Mouse (Mus musculus) layer of hippocampus, adult 2 months (tissue): ENCODE results near the gene Fgd1. TPM values are rescaled to one million over a fixed set of nuclear protein-coding genes. Genes with fewer than 3 reads are reported as not detected.

Experiments used
- DNase-seq, 2 experiments: peaks; one replicate each; pipeline ENCODE4 v3.0.0; 2022; ENCODE audit warnings: low spot score in 2 of 2
- H3K27ac ChIP-seq: fragments of 200-600 bp; 2 replicates; pipeline ENCODE4 v1.8.1; 2022
- H3K4me3 ChIP-seq: fragments of 200-600 bp; 2 replicates; pipeline ENCODE4 v1.8.1; 2022; ENCODE audit warnings: mild to moderate bottlenecking
- CTCF ChIP-seq: fragments of 200-600 bp; conservative IDR thresholded peaks from 2 replicates; pipeline ENCODE4 v1.8.1; 2022; ENCODE audit warnings: antibody characterized with exemption, mild to moderate bottlenecking, moderate library complexity
- long read RNA-seq, 2 experiments: library from polyadenylated mRNA; stranded (forward); transcript quantifications; one replicate each; pipeline ENCODE4 v2.0.0; 2021; ENCODE audit warnings: borderline mapping rate in 2 of 2
- total RNA-seq, 2 experiments: library from RNA; stranded (reverse); gene quantifications; 2 replicates each; pipeline ENCODE4 v1.2.3; 2021

The Fgd1 gene
- total RNA-seq, result 10 to 100 TPM; 20.0 to 20.9 TPM
- long read RNA-seq, experiment 1, full-length matches to known transcripts, result 11 of 15 reads
- long read RNA-seq, experiment 1, partial matches to known transcripts, result 2 of 15 reads
- long read RNA-seq, experiment 1, other reads (novel, unspliced or antisense), result 2 of 15 reads
- long read RNA-seq, experiment 2, full-length matches to known transcripts, result 5 of 11 reads
- long read RNA-seq, experiment 2, partial matches to known transcripts, result 0 of 11 reads
- long read RNA-seq, experiment 2, other reads (novel, unspliced or antisense), result 6 of 11 reads

DNA sequence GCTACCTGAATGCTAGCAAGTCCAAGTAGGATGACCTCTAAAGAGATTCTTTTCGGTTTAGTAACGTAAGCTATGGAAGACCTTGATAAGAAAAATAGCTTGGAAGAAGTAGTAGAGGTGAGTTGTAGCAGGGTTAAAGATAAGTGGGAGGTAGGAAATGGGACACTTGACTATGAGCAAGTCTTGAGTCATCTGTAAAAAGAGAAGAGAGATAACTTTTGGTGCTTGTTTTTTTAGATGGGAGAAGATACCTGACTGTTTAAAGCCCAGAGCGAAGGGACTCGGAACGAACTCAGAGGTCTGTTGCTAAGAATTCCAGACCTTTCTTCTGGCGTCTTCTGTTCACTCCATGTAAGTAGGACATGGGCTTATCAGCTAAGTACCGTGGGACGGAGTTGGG, at the start of gene Fgd1:
Fgd1 (plus strand) TSS at position 301 of the 400 bp plus-strand sequence.
- no peak for TF ChIP-seq CTCF
- Histone ChIP-seq H3K4me3 (peak within 1 kb of the TSS; percentile 66), H3K27ac (peak within 1 kb of the TSS; percentile 90)
- DNase-seq, result no peak

DNA sequence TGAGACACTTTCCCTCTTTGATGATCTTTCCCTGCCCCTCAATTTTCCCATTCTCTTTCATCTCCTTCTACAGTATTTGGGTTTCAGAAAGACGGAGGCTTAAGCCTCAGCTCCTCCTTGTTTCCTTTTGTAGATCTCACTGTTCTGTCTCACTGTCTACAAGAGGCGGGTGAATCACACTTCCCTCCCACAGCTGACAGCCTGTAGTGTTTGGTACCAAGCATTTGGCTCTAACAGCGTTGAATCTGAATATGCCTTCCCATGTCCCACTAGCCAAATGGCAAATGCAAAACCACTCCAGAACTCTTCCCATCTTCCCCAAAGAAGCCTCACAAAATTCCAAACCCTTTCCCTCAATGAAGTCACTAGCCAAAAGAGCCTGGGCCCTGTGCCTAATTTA, 49.2 kb upstream of the Fgd1 start:
- peak; percentile 27 to 59 for DNase-seq
- no peak overlapping the region for H3K4me3 ChIP-seq
- no peak for TF ChIP-seq CTCF
- peak overlapping the region; percentile 36; the same call in 1 of the 2 replicates for H3K27ac ChIP-seq

DNA sequence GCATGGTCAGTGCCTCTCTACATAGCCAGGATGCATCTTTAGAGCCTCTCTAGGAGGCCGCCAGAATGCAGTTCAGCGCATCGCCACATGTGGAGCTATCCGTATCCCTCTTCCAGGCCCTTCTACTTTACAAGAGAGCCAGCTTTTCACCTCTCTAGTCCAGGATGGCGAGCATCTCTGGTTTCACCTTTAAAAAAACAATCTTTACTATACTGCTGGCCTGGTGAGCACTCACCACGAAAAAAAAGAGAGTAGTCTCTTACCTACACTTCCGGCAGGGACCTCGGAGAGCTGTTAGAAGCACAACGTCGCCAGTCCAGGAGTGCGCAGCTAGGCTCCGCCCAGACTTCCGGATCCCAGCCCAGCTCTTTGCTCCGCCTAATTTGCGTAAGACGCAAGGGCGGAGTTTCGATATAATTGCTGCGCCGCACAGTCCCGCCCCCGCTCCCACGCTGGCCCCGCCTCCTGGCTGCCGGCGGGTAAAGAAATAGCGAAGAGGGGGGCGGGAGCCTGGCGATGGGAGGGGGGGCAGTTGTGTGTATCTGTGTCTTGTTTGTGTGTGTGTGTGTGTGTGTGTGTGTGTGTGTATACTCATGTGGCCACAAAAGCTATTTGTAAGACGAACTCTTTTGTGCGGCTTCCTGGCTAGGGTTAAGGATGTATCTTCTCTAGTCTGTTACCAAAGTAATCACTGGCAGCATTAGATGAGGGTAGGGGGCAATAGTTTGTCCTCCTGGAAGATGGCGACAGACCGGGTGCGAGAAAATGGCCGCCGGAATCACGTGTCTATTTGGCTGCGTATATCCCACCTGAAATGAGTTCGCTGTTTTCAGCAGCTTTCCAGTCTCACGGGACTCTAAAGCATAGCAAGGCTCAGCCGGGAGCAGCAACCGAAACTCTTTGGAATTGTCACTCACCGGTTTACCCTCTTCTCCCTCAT, 28.7 kb upstream of the Fgd1 start, which contains the start of gene Gnl3l:
Gnl3l (minus strand) TSS at position 385 of the 940 bp plus-strand sequence.
- H3K27ac ChIP-seq, result peak within 1 kb of the TSS; percentile 86
- DNase-seq, result peak; percentile 82 to 88
- H3K4me3 ChIP-seq, result peak within 1 kb of the TSS; percentile 70
- TF ChIP-seq CTCF, result peak; percentile 86

DNA sequence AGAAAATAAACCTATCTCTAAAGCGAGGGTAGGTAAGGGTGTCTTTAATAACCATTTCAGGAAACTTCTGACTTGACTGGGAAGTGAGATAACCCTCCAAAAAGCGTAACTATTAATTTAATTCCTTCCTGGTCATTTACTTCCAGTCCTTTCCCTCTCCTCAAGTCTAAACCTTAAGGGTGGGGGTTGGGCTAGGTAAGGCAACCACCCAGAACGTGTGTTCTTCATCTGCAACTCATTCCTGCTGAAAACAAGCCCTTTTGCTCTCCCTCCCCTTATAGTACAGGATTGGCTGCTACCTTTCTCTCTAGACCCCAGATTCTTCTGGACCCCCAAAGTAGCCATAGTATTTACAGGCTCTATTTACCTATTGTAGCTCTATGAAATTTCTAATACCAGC, 28.1 kb upstream of the Fgd1 start:
- DNase-seq, result no peak
- peak overlapping the region; percentile 86 for H3K27ac ChIP-seq
- H3K4me3 ChIP-seq, result peak overlapping the region; percentile 70
- TF ChIP-seq CTCF, result no peak

DNA sequence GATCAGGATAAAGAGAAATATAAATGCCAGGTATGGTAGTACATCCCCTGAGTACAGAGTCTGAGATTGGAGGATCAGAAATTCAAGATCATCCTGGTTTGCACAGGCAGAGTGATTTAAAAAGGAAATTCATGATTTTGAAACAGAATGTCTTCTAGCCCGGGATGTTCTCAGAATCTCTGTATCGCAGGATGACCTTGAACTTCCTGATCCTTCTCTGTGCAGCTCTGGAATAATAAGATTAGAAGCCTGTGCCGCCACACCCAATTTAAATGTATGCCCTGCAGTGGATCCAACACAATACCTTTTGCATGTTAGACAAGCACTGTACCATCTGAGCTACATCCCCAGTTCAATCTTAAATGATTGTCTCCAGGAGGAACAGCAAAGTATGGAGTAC, 27.2 kb upstream of the Fgd1 start:
- Histone ChIP-seq H3K27ac (no peak overlapping the region), H3K4me3 (no peak overlapping the region)
- no peak for TF ChIP-seq CTCF
- DNase-seq, result no peak

DNA sequence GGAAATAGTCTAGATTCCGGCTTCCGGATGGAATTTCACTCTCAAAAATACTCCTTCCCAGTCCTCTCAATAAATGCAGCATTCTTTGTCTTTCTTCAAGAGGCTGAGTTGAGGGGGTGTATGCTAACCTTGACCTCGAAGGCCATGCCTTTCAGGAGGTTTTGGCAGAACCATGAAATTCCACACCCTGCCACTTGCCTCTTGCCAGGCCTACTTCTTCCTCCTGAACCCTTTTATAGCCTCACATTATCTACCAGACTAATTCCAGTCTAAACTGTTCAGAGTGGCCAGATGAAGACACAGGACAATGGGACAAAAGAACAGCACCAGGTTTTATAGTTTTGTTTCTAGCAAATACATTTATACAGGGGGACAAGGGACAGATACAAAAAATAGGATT, 14.6 kb upstream of the Fgd1 start:
- Histone ChIP-seq H3K27ac (no peak overlapping the region), H3K4me3 (no peak overlapping the region)
- no peak for DNase-seq
- TF ChIP-seq CTCF, result no peak

DNA sequence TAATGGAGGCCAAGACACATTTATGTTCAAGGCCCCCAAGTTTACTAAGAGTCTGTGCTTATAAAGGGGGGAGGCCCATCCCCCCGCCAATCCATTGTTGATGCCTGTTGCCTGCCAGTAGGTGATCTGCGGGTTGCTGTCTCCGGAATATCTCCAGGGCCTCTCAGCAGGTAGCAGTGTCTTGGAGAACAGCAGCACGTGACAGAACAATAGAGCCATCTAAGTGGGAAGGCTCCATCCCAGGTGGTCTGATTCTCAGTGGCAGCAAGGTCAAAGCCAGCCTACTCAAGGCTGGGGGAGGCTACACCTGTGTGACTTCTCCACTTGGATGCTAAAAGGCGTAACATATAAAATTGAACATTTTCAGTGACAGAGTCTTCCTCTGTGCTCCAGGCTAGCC, 4.7 kb upstream of the Fgd1 start:
- DNase-seq, result no peak
- Histone ChIP-seq H3K27ac (no peak overlapping the region), H3K4me3 (no peak overlapping the region)
- TF ChIP-seq CTCF, result no peak

DNA sequence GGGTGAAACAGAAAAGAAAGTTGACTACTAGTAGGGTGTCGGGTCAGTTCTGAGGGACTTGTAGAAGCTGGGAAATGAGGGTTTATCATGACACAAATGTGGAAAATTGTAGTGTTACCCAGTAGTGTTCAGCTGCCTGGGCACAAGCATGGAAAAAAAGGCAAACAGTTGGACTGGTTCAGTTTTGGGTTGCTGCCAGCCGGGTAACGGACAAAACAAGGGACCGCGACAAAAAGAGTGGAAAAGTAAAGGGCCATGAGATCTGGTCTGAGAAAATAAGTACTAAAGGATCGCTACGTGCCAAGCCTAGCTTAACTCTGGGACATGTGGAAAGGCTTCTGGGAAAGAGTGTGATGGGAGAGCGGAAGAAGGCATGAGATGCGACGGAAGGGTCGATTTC, 371 bp downstream of the Fgd1 start:
- no peak for TF ChIP-seq CTCF
- DNase-seq, result no peak
- H3K27ac ChIP-seq, result peak overlapping the region; percentile 90
- H3K4me3 ChIP-seq, result peak overlapping the region; percentile 66

DNA sequence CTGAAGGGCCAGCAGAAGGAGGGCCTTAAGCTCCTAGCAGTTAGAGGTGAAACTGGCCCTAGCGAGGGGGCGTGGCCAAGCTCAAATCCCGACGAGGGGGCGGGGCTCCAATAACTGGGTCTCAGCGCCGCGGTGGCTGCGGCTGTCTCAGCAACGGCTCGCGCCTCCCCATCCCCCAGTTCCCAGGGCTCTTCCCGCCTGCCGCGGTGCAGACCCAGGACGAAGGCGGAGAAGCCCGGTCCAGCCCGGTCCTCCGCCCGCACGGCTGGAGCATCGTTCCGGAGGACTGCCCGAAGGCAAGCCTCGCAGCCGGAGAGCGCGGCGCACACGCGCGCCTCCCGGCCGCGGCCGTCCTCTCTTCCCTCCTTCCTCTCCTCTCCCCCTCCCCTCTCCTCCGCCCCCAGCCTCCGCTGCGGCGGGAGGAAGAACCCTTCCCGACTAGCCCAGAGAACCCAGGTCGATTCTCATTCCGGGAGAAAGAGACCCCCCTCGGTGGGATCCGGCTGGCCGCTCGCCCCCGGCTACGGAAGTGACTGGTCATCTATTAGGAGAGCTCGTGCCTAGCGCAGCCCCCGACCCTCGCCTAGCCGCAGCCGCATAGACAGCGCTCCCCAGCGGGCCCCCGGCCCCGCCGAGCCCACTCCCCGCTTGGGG, 954 bp downstream of the Fgd1 start:
- no peak for TF ChIP-seq CTCF
- H3K27ac ChIP-seq, result peak overlapping the region; percentile 90
- peak overlapping the region; percentile 66 for H3K4me3 ChIP-seq
- DNase-seq, result peak; percentile 69

DNA sequence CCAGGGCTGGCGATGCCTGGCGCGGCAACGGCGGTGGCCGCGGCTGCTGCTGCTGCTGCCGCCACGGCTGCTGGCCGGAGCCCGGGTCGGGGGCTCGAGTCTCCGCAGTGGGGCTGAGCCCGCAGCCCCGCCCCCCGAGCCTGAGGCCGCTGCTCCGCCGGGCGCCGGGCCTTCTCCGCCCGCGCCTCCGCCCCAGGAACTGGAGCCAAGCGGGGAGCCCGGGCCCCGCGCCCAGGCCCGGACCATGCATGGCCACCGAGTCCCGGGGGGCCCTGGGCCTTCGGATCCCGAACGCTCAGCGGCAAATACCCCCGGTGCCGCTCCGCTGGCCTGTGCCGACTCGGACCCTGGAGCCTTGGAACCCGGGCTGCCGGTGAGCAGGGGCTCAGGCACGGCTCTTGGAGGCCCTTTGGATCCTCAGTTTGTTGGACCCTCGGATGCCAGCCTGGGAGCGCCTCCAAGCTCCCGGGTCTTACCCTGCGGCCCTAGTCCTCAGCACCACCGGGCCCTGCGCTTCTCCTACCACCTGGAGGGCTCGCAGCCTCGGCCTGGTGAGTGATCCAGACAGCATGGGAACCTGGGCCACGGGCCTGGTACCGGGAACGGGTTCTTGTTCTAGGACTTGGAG, 1.6 kb downstream of the Fgd1 start:
- Histone ChIP-seq H3K27ac (peak overlapping the region; percentile 90), H3K4me3 (peak overlapping the region; percentile 66)
- DNase-seq, result peak in 1 of 2 experiments; percentile 15
- TF ChIP-seq CTCF, result no peak

DNA sequence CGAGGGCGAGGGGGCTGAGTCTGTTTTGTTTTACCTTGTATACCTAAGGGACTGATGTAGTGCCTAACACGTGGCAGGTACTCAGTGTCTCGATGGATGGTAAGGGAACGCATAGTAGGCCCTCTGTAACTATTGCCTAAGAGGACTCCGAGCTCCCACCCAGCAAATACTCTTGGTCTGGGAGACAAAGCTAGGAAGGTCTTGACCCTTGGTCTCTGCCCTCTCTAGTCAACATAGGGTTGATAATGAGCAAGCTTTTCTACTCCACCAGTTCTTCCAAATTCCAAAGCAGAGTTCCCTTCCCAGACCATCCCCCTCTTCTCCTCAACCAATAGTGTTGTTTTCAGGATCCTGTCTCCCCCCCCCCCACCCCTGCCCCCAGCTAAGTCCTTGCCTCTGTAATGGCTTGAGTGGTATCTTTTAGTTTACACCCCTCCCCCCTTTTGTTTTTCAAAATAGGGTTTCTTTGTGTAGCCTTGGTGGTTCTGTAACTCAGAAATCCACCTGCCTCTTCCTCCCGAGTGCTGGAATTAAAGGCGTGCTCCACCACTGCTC, 3.8 kb downstream of the Fgd1 start:
- TF ChIP-seq CTCF, result no peak
- H3K27ac ChIP-seq, result no peak overlapping the region
- DNase-seq, result no peak
- no peak overlapping the region; the same call in 1 of the 2 replicates for H3K4me3 ChIP-seq

DNA sequence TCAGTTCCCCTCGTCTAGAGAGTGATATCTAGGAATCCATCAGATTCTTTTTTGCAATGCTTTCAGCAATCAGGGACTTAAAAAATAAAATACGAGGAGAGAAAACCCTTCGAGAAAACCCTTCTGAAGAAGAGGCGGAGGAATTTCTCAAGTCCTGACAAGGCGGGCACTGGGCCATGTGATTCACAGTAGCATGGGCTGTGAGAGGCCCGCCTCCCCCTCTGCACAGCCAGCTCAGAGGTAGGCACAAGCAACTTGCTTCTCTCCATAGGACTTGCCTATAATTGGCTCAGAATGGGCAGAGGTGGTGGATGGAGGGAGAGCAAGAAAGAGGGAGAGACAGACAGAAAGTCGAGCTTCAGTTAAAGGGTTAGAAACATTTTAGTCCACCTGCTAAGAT, 4.4 kb downstream of the Fgd1 start:
- no peak for TF ChIP-seq CTCF
- peak; percentile 17 to 34 for DNase-seq
- H3K27ac ChIP-seq, result no peak overlapping the region
- no peak overlapping the region for H3K4me3 ChIP-seq
